Mouse (Mus musculus) embryonic facial prominence, embryonic 14.5 days (tissue): ENCODE results near the gene Prdm10. TPM values are rescaled to one million over a fixed set of nuclear protein-coding genes. Genes with fewer than 3 reads are reported as not detected.
A peak's percentile ranks its signal among the peaks of the same experiment; 100 is the strongest.

ENCODE experiments used
- ATAC-seq: fragments of 200-750 bp; cut with Nextera tagmentation; 2 replicates; pipeline ENCODE4 v1.8.0; 2017; ENCODE audit warnings: low read depth, moderate number of reproducible peaks, moderate TSS enrichment
- DNase-seq: peaks from one replicate; pipeline ENCODE4 v3.0.0-alpha.2; 2015; ENCODE audit warnings: low spot score
- H3K27ac ChIP-seq: fragments of 300-500 bp; sonication (generic); replicated peaks from 2 replicates; pipeline ENCODE4 v1.5.1; 2014; ENCODE audit warnings: low read depth, mild to moderate bottlenecking, low read length, moderate library complexity
- H3K27me3 ChIP-seq: fragments of 300-500 bp; sonication (generic); replicated peaks from 2 replicates; pipeline ENCODE4 v1.6.1; 2014; ENCODE audit warnings: low read length; ENCODE audit not compliant: control insufficient read depth, insufficient read depth
- H3K36me3 ChIP-seq: fragments of 300-500 bp; sonication (generic); 2 replicates; pipeline ENCODE4 v1.6.1; 2014; ENCODE audit warnings: low read length, mixed read lengths; ENCODE audit not compliant: control insufficient read depth, insufficient read depth
- H3K4me1 ChIP-seq: fragments of 300-500 bp; sonication (generic); 2 replicates; pipeline ENCODE4 v1.6.1; 2014; ENCODE audit warnings: antibody characterized with exemption, low read length; ENCODE audit not compliant: control insufficient read depth, insufficient read depth
- H3K4me2 ChIP-seq: fragments of 300-500 bp; sonication (generic); 2 replicates; pipeline ENCODE4 v1.6.1; 2014; ENCODE audit warnings: low read depth, mild to moderate bottlenecking, low read length, moderate library complexity, mixed read lengths
- H3K4me3 ChIP-seq: fragments of 300-500 bp; sonication (generic); 2 replicates; pipeline ENCODE4 v1.5.1; 2014; ENCODE audit warnings: low read depth, mild to moderate bottlenecking, low read length
- H3K9ac ChIP-seq: fragments of 300-500 bp; sonication (generic); 2 replicates; pipeline ENCODE4 v1.6.1; 2014; ENCODE audit warnings: low read depth, mild to moderate bottlenecking, low read length, moderate library complexity, mixed read lengths
- H3K9me3 ChIP-seq: fragments of 300-500 bp; sonication (generic); 2 replicates; pipeline ENCODE4 v1.6.1; 2016; ENCODE audit warnings: low read length; ENCODE audit not compliant: control insufficient read depth
- WGBS: fragments of 180-500 bp; shearing (Covaris S2); extraction: QIAGEN DNeasy Blood & Tissue Kit; methylation state at CpG from one replicate; pipeline ENCODE4 v1.1.7; 2014; 5-methylcytosine and 5-hydroxymethylcytosine counted together
- polyA plus RNA-seq: library from polyadenylated mRNA; unstranded; fragments of >200 nt; fragmentation: Nextera tagmentation; extraction: Ambion mirVana; gene quantifications from 2 replicates; pipeline ENCODE4 v1.2.1, GENCODE M21; 2014

Gene Prdm10
- polyA plus RNA-seq, 1 experiment from 2014 or later: 5.4 TPM

DNA sequence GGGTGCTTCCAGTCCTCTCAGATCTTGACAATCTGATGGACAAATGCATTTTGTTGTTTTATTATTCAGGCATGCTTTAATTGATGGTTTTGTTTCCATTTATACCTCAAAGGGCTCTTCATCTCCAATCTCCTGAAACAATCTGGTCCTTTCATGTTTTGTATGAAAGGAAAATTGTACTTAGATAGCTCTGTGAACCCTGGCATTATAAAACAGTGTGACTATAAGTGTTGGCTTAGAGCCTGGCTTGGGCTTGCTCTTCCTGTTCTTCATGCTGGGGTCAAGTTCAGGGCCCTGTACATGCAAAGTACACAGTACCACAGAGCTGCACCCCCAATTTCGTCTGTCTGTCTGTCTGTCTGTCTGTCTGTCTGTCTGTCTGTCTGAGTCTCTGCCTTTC lies 40.4 kb downstream of the Prdm10 start:
- Histone ChIP-seq H3K4me1 (peaks cover 6% of the 10 kb centered on the region; the same call in 1 of the 2 replicates), H3K4me2 (no peak overlapping the region), H3K27ac (0 out of 2 replicates have a peak overlapping the region, but pooled peaks have one; percentile 29), H3K9ac (no peak overlapping the region), H3K4me3 (no peak overlapping the region), H3K9me3 (no peaks in the 10 kb centered on the region), H3K27me3 (no peaks in the 10 kb centered on the region), H3K36me3 (no peaks in the 10 kb centered on the region)
- WGBS: 71% methylated on average over 1 of the region's 1 CpGs
- DNase-seq (peak; percentile 47), ATAC-seq (no peak)

DNA sequence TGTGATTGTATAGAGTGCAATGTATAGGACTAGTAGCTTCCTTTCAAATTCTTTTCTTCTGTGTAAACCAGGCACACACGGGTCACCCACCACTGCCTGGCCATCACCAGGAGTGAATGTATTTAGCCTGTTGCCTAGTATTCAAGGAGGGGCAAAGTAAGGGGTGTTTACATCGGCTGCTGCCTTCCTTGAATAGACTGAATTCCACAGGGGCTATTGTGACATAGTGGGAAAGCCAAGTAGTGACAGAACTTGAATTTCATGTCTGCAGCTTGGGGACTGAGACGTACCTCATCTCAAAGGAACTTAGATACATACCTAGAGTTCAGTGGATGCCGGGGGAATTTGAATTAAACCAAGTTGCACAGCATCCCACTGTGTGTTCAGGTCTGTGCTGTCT lies 41.2 kb downstream of the Prdm10 start:
- H3K4me2 ChIP-seq: no peak overlapping the region
- H3K9me3 ChIP-seq: no peaks in the 10 kb centered on the region
- H3K4me1 ChIP-seq: peaks cover 6% of the 10 kb centered on the region; the same call in 1 of the 2 replicates
- H3K27me3 ChIP-seq: no peaks in the 10 kb centered on the region
- H3K36me3 ChIP-seq: no peaks in the 10 kb centered on the region
- H3K27ac ChIP-seq: 0 out of 2 replicates have a peak overlapping the region, but pooled peaks have one; percentile 29
- DNase-seq (peak; percentile 83), ATAC-seq (peak; percentile 76)
- no peak overlapping the region for H3K4me3 ChIP-seq
- no peak overlapping the region for H3K9ac ChIP-seq
- WGBS: 52% methylated on average over 4 of the region's 4 CpGs

DNA sequence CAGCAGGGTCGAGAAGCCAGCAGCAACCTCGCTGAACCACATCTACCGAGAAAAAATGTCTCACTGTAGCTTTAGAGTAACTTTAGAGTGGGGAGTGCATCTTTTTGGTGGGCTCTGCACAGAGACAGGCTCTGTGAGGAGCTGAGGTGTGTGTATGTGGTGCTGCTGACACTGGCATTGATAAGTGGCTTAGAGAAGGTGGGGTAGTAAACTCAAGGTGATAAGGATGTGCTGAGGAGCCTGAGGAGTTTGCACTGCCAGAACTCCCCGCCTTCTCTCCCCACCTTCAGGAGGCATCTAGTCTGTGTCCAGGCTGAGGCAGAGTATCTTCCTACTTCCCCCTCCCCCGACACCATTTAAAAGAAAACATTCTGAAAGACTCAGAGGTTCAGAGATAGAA lies 41.8 kb downstream of the Prdm10 start:
- Histone ChIP-seq H3K4me2 (no peak overlapping the region), H3K9me3 (no peaks in the 10 kb centered on the region), H3K9ac (no peak overlapping the region), H3K36me3 (no peaks in the 10 kb centered on the region), H3K4me3 (no peak overlapping the region), H3K27ac (no peak overlapping the region), H3K4me1 (peaks cover 6% of the 10 kb centered on the region; the same call in 1 of the 2 replicates), H3K27me3 (no peaks in the 10 kb centered on the region)
- ATAC-seq: no peak
- no peak for DNase-seq
- 74% methylated on average over 5 of the region's 5 CpGs for WGBS

DNA sequence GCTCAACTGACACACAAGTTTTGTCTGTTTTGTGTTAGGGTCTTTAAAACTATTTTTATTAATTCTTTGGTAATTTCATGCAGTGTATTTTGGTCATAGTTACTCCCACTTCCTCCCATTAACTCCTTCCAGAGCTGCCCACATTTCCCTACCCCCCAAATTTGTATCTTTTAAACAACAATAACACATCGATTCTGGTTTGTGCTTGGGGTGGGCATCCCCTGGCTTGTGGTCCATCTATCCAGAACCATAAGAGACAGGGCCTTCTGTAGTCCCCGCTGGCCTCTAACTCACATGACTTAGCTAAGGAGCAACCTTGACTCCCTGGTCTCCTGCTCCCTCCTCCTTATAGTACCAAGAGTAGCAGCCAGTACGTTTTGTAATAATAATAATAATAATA lies 50.5 kb downstream of the Prdm10 start:
- Histone ChIP-seq H3K4me1 (no peaks in the 10 kb centered on the region), H3K27ac (no peak overlapping the region), H3K9ac (no peak overlapping the region), H3K4me3 (no peak overlapping the region), H3K4me2 (no peak overlapping the region), H3K9me3 (no peaks in the 10 kb centered on the region), H3K27me3 (no peaks in the 10 kb centered on the region), H3K36me3 (peaks cover 18% of the 10 kb centered on the region)
- WGBS: 84% methylated on average over 3 of the region's 3 CpGs
- DNase-seq (no peak), ATAC-seq (no peak)

DNA sequence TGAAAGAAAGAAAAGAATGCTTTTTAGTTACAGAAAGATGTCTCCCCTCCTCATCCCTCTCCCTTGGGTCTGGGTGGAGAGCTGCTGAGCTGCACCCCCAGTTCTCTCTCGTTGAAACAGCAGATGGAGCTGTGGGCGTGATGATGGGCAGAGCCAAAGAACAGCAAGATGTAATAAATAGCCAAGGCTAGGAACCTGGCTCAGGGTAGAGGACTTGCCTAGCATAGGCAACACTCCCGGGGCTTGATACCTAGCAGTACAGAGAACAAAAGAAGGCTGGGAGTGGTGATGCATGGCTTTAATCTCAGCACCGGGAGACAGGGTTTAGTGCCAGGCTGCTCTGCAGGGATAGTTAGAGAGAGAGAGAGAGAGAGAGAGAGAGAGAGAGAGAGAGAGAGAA lies 50.9 kb downstream of the Prdm10 start:
- no peak for ATAC-seq
- Histone ChIP-seq H3K4me3 (no peak overlapping the region), H3K27me3 (no peaks in the 10 kb centered on the region), H3K4me2 (no peak overlapping the region), H3K9ac (no peak overlapping the region), H3K4me1 (no peaks in the 10 kb centered on the region), H3K27ac (no peak overlapping the region), H3K36me3 (peaks cover 19% of the 10 kb centered on the region), H3K9me3 (no peaks in the 10 kb centered on the region)
- DNase-seq: no peak
- WGBS: 62% methylated on average over 4 of the region's 4 CpGs

DNA sequence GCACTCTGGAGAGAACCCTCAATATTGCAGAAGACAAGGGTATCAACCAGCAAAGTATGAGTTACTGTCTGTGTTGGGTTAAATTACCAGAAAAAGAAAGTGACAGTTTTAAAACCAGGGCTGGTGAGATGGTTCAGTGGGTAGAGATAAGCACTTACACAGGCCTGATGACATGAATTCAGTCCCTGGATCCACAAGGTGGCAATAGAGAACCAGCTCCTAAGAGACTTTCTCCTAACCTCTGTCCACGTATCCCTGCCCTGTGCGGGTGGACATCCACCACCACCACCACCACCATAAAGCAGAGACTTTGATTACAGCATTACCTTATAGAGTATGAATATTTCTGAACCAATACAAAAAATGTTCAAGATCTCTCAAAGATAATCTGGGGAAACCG lies 51.6 kb downstream of the Prdm10 start:
- Histone ChIP-seq H3K27ac (no peak overlapping the region), H3K4me2 (no peak overlapping the region), H3K9me3 (no peaks in the 10 kb centered on the region), H3K36me3 (peaks cover 24% of the 10 kb centered on the region), H3K4me3 (no peak overlapping the region), H3K27me3 (no peaks in the 10 kb centered on the region), H3K4me1 (no peaks in the 10 kb centered on the region), H3K9ac (no peak overlapping the region)
- no peak for ATAC-seq
- no peak for DNase-seq
- WGBS: 67% methylated on average over 3 of the region's 3 CpGs

DNA sequence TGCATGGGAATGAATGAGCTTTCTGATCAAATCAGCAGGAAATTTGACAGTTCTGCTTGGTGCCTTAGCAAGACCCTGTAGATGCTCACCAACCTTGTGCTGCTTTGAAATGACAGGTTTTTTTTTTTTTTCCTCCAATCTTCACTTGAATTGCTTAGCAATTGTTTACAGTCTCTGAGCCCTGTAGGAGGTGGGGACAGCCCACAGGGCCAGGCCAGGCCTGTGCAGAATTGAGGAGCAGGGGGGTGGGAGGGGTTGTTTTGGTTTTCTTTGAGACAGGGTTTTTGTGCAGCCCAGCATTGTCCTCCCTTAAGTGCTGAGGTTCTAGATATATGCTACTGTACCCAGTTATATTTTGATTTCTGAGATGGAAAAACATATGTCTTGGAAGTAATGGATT lies 52.5 kb downstream of the Prdm10 start:
- H3K27me3 ChIP-seq: no peaks in the 10 kb centered on the region
- H3K9ac ChIP-seq: no peak overlapping the region
- no peaks in the 10 kb centered on the region for H3K4me1 ChIP-seq
- H3K36me3 ChIP-seq: peaks cover 21% of the 10 kb centered on the region
- DNase-seq (no peak), ATAC-seq (no peak)
- H3K27ac ChIP-seq: no peak overlapping the region
- no peak overlapping the region for H3K4me3 ChIP-seq
- no peaks in the 10 kb centered on the region for H3K9me3 ChIP-seq
- no peak overlapping the region for H3K4me2 ChIP-seq

DNA sequence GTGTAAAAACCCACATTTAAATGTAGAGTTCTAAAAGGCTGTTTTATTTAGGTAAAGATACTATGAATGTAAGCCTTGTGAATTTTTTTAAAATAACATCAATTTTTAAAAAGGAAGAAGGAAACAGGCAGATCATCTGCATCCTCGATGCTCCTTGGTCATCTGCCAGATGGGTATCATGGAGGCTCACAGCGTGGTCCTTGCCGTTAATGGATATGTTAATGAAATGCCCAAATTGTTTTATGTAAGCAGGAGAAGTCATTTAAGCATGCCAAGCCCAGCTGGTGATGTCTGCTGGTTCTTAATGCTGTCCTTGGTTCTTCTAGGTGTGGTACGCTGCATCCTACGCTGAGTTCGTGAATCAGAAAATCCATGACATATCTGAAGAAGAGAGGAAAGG lies 54.7 kb downstream of the Prdm10 start:
- DNase-seq (no peak), ATAC-seq (no peak)
- Histone ChIP-seq H3K9ac (no peak overlapping the region), H3K9me3 (no peaks in the 10 kb centered on the region), H3K27ac (no peak overlapping the region), H3K4me3 (no peak overlapping the region), H3K36me3 (peaks cover 13% of the 10 kb centered on the region; the same call in 1 of the 2 replicates), H3K27me3 (no peaks in the 10 kb centered on the region), H3K4me1 (no peaks in the 10 kb centered on the region), H3K4me2 (no peak overlapping the region)
- WGBS: 90% methylated on average over 6 of the region's 6 CpGs

DNA sequence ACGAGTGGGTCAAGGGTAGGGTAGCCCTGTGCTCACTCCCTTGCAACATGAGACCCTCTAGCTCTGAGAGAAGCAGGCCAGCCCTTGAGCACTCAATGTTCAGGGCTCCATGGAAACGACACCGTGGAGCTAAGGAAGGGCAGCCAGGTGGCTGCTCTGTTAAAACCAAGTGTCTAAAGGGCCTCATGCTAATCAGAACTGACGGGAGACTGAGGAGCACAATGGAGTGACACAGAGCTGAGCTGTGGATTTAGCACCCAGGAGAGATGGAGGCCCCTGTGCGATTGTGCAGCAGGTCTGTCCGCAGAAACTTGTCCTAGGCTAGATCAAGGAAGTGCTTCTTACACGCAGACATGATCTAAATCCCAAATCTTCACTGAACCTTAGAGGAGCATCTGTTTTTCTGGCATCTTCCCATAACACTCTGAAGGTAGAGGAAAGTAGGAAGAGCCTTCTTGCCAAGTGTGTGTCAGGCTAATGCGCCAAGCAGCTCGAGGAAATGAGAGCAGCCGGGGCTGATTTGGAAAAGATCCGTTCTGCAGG lies 64.0 kb downstream of the Prdm10 start:
- Histone ChIP-seq H3K4me2 (no peak overlapping the region), H3K27me3 (no peaks in the 10 kb centered on the region), H3K36me3 (peaks cover 7% of the 10 kb centered on the region; the same call in 1 of the 2 replicates), H3K9me3 (no peaks in the 10 kb centered on the region), H3K4me1 (no peaks in the 10 kb centered on the region), H3K4me3 (no peak overlapping the region), H3K27ac (no peak overlapping the region; the same call in 1 of the 2 replicates), H3K9ac (no peak overlapping the region)
- 53% methylated on average over 11 of the region's 11 CpGs for WGBS
- DNase-seq (peak; percentile 68), ATAC-seq (peak; percentile 85)
